Mouse (Mus musculus) hindbrain, embryonic 11.5 days (tissue): ENCODE measurements around the gene Armc5. TPM values are rescaled to one million over a fixed set of nuclear protein-coding genes. Genes with fewer than 3 reads are reported as not detected.
A peak's percentile ranks its signal among the peaks of the same experiment; 100 is the strongest.

Source experiments
- ATAC-seq: fragments of 200-750 bp; cut with Nextera tagmentation; 2 replicates; pipeline ENCODE4 v1.8.0; 2017; ENCODE audit warnings: mild to moderate bottlenecking, moderate TSS enrichment, moderate library complexity; ENCODE audit not compliant: low FRiP score
- DNase-seq: peaks from one replicate; pipeline ENCODE4 v3.0.0-alpha.2; 2015; ENCODE audit warnings: low spot score
- H3K27ac ChIP-seq: fragments of 300-500 bp; sonication (generic); 2 replicates; pipeline ENCODE4 v1.5.1; 2014; ENCODE audit warnings: mild to moderate bottlenecking, low read depth, low read length
- H3K27me3 ChIP-seq: fragments of 300-500 bp; sonication (generic); 2 replicates; pipeline ENCODE4 v1.6.1; 2014; ENCODE audit warnings: mild to moderate bottlenecking, low read length, moderate library complexity, mixed read lengths; ENCODE audit not compliant: control insufficient read depth, insufficient read depth
- H3K36me3 ChIP-seq: fragments of 300-500 bp; sonication (generic); 2 replicates; pipeline ENCODE4 v1.6.1; 2014; ENCODE audit warnings: mild to moderate bottlenecking, low read length, moderate library complexity, mixed read lengths; ENCODE audit not compliant: control insufficient read depth, insufficient read depth
- H3K4me1 ChIP-seq: fragments of 300-500 bp; sonication (generic); replicated peaks from 2 replicates; pipeline ENCODE4 v1.6.1; 2014; ENCODE audit warnings: low read length, mixed read lengths; ENCODE audit not compliant: control insufficient read depth, insufficient read depth
- H3K4me2 ChIP-seq: fragments of 300-500 bp; sonication (generic); replicated peaks from 2 replicates; pipeline ENCODE4 v1.6.1; 2014; ENCODE audit warnings: mild to moderate bottlenecking, low read depth, low read length
- H3K4me3 ChIP-seq: fragments of 300-500 bp; sonication (generic); 2 replicates; pipeline ENCODE4 v1.5.1; 2014; ENCODE audit warnings: low read depth, low read length
- H3K9ac ChIP-seq: fragments of 300-500 bp; sonication (generic); 2 replicates; pipeline ENCODE4 v1.6.1; 2014; ENCODE audit warnings: low read depth, low read length
- H3K9me3 ChIP-seq: fragments of 300-500 bp; sonication (generic); 2 replicates; pipeline ENCODE4 v1.6.1; 2016; ENCODE audit warnings: low read length; ENCODE audit not compliant: control insufficient read depth
- WGBS: fragments of 180-500 bp; shearing (Covaris S2); extraction: QIAGEN DNeasy Blood & Tissue Kit; methylation state at CpG from one replicate; pipeline ENCODE4 v1.1.7; 2014; 5-methylcytosine and 5-hydroxymethylcytosine counted together
- polyA plus RNA-seq: library from polyadenylated mRNA; unstranded; fragments of >200 nt; fragmentation: Nextera tagmentation; extraction: Ambion mirVana; gene quantifications from 2 replicates; pipeline ENCODE4 v1.2.1, GENCODE M21; 2014

Gene Armc5
- polyA plus RNA-seq, 1 experiment from 2014 or later = 7.4 TPM

- Histone ChIP-seq H3K9me3 (no peaks in the 10 kb centered on the region), H3K27ac (no peak overlapping the region), H3K4me3 (no peak overlapping the region), H3K4me2 (no peak overlapping the region), H3K9ac (no peak overlapping the region), H3K4me1 (no peaks in the 10 kb centered on the region), H3K36me3 (no peaks in the 10 kb centered on the region), H3K27me3 (no peaks in the 10 kb centered on the region)
- WGBS = 83% methylated on average over 3 of the region's 3 CpGs
- DNase-seq = no peak
- no peak for ATAC-seq
Observed at GRCm38 (mm10) chr7:128220936-128221335, 16.2 kb upstream of the Armc5 start.

DNA sequence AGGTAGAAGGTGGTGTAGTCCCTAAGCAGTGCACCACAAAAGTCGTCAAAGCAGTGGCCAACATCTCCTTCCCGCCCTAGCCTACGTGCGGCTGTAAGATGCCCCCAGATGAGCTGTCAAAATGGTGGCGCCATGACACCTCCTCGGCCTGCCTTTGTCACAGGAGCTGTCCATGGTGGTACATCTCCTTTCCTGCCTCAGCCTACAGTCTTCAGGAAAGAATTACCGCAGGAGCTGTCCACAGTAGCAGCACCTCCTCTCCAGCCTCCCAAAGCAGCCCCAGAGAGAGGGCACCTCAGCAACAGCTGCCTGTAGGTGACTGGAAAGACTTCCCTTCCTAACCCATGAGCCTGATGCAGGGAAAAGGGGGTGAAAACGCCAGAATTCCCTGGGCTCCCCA, 5.4 kb upstream of the Armc5 start:
- WGBS = 42% methylated on average over 8 of the region's 8 CpGs
- Histone ChIP-seq H3K27ac (no peak overlapping the region), H3K4me3 (no peak overlapping the region), H3K9ac (no peak overlapping the region), H3K36me3 (no peaks in the 10 kb centered on the region), H3K4me2 (no peak overlapping the region), H3K9me3 (no peaks in the 10 kb centered on the region), H3K27me3 (no peaks in the 10 kb centered on the region), H3K4me1 (0 out of 2 replicates have a peak, but pooled peaks cover under 1% of the 10 kb centered on the region)
- ATAC-seq (no peak), DNase-seq (no peak)

- DNase-seq = no peak
- 82% methylated on average over 2 of the region's 2 CpGs for WGBS
Observed at GRCm38 (mm10) chr7:128234796-128235195, 2.3 kb upstream of the Armc5 start.

DNA sequence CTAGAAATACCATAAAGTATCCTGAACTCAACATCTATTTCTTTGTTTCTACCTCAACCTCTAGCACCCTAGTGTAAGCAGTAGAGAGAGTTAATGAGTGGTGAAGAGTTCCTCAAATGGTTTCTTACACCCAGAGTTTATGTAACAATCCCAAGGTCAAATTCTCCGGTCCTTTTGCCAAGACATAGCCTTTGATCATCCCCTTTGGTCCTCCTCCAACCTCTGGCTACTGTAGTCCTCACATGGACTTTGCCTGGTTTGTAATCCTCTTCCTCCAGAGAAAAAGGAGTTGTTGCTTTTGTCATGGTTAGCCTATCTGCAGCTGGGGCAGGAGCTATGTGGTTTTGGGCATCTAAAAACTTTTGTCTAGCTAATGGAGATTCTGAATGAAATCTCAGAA, 1.7 kb upstream of the Armc5 start:
- H3K27ac ChIP-seq = no peak overlapping the region
- WGBS = 83% methylated on average over 1 of the region's 1 CpGs
- no peaks in the 10 kb centered on the region for H3K9me3 ChIP-seq
- H3K27me3 ChIP-seq = no peaks in the 10 kb centered on the region
- H3K4me1 ChIP-seq = 0 out of 2 replicates have a peak, but pooled peaks cover 4% of the 10 kb centered on the region
- H3K36me3 ChIP-seq = no peaks in the 10 kb centered on the region
- no peak for DNase-seq
- no peak overlapping the region for H3K4me2 ChIP-seq
- no peak overlapping the region for H3K9ac ChIP-seq
- no peak overlapping the region for H3K4me3 ChIP-seq
- no peak for ATAC-seq

More at GRCm38 (mm10) chr7:128234796-128235195, 2.3 kb upstream of the Armc5 start:
- no peak overlapping the region for H3K4me2 ChIP-seq
- no peaks in the 10 kb centered on the region for H3K9me3 ChIP-seq
- H3K27ac ChIP-seq = no peak overlapping the region
- H3K4me3 ChIP-seq = no peak overlapping the region
- no peak for ATAC-seq
- H3K36me3 ChIP-seq = no peaks in the 10 kb centered on the region
- H3K27me3 ChIP-seq = no peaks in the 10 kb centered on the region
- H3K4me1 ChIP-seq = 0 out of 2 replicates have a peak, but pooled peaks cover 4% of the 10 kb centered on the region
- H3K9ac ChIP-seq = no peak overlapping the region

- WGBS = 95% methylated on average over 13 of the region's 13 CpGs
- Histone ChIP-seq H3K4me2 (no peak overlapping the region), H3K9me3 (no peaks in the 10 kb centered on the region), H3K9ac (no peak overlapping the region), H3K4me3 (no peak overlapping the region), H3K36me3 (no peaks in the 10 kb centered on the region), H3K27me3 (no peaks in the 10 kb centered on the region), H3K4me1 (0 out of 2 replicates have a peak, but pooled peaks cover 4% of the 10 kb centered on the region), H3K27ac (no peak overlapping the region)
- DNase-seq (no peak), ATAC-seq (no peak)
Observed at GRCm38 (mm10) chr7:128236426-128236825, 716 bp upstream of the Armc5 start.

DNA sequence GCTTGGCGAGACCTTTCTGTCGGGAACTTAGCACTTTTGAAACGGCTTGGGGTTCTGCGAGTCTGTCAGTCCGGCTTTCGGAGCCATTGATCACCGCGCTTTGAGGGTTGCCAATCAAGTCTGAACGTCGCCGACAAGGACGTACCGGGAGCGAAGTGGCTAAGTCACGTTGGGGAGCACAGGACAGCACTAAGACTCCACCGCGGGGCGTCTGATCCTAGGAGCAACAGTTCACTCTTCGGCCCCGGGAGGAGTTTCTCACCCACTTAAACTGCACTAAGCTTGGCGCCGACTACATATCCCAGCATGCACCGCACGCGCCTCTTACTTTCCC, 418 bp downstream of the Armc5 start:
- no peaks in the 10 kb centered on the region for H3K36me3 ChIP-seq
- ATAC-seq = no peak
- H3K4me3 ChIP-seq = peak overlapping the region; percentile 70
- 0 out of 2 replicates have a peak, but pooled peaks cover 4% of the 10 kb centered on the region for H3K4me1 ChIP-seq
- H3K4me2 ChIP-seq = peak overlapping the region; percentile 81
- no peak for DNase-seq
- H3K9me3 ChIP-seq = no peaks in the 10 kb centered on the region
- H3K9ac ChIP-seq = peak overlapping the region; percentile 87
- no peaks in the 10 kb centered on the region for H3K27me3 ChIP-seq
- peak overlapping the region; percentile 94 for H3K27ac ChIP-seq
- WGBS = under 1% methylated on average over 25 of the region's 25 CpGs

GRCm38 (mm10) chr7:128237927-128238778, 1.0 kb downstream of the Armc5 start, which contains the start of gene 9130023H24Rik:
TSS of gene 9130023H24Rik (minus strand) at chr7:128238031.
- WGBS = under 1% methylated on average over 70 of the region's 72 CpGs
- H3K4me3 ChIP-seq = peak within 1 kb of the TSS; percentile 70
- peak; percentile 93 for ATAC-seq
- H3K36me3 ChIP-seq = no peaks in the 10 kb centered on the region
- peak; percentile 100 for DNase-seq
- no peaks in the 10 kb centered on the region for H3K27me3 ChIP-seq
- H3K9ac ChIP-seq = peak within 1 kb of the TSS; percentile 87
- H3K4me2 ChIP-seq = peak within 1 kb of the TSS; percentile 81
- peak within 1 kb of the TSS; percentile 94 for H3K27ac ChIP-seq
- H3K4me1 ChIP-seq = 0 out of 2 replicates have a peak, but pooled peaks cover 4% of the 10 kb centered on the region
- no peaks in the 10 kb centered on the region for H3K9me3 ChIP-seq

GRCm38 (mm10) chr7:128238991-128239390, 1.8 kb downstream of the Armc5 start:
- Histone ChIP-seq H3K4me3 (peak overlapping the region; percentile 70), H3K9ac (no peak overlapping the region), H3K27me3 (no peaks in the 10 kb centered on the region), H3K36me3 (no peaks in the 10 kb centered on the region), H3K27ac (no peak overlapping the region), H3K4me1 (0 out of 2 replicates have a peak, but pooled peaks cover 4% of the 10 kb centered on the region), H3K9me3 (no peaks in the 10 kb centered on the region), H3K4me2 (no peak overlapping the region)
- no peak for ATAC-seq
- DNase-seq = peak; percentile 55
- WGBS = 33% methylated on average over 4 of the region's 4 CpGs
